Mouse (Mus musculus): ENCODE results near the gene Olfr1321. TPM values are rescaled to one million over a fixed set of nuclear protein-coding genes. Genes with fewer than 3 reads are reported as not detected.

Gene Olfr1321
- not detected in 2 replicates for polyA plus RNA-seq (2014; fragmentation: Nextera tagmentation; extraction: Ambion mirVana)

DNA sequence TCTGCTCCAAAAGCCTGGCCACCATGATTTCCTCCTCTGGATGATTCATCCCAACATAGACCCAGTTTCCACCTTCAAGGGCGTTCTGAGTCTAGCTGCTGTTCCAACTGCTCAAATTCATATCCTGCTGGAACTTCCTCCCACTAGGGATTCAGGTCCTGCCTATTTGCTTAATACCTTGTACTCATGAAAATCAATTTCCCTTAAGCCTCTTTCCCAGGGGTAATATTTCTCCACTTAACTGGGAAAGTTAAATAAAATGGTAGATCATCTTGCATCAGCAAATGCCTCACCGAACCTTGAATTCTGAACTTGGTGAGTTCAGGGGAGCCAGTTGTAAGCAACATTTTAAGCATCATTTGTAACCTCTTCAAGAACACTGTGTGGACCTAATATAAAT lies at the start of gene Olfr1321:
TSS of gene Olfr1321 (minus strand) at position 101 of the 400 bp plus-strand sequence.
- WGBS = 88% methylated on average over 2 of the region's 2 CpGs
- no peak within 1 kb of the TSS for H3K27ac ChIP-seq (ENCODE audit: low read depth, low read length)
- no peaks in the 10 kb centered on the region for H3K36me3 ChIP-seq (ENCODE audit: control insufficient read depth, insufficient read depth, low read length)
- H3K4me1 ChIP-seq (replicated peaks; ENCODE audit: control insufficient read depth, insufficient read depth, low read length) = no peaks in the 10 kb centered on the region
- ATAC-seq (replicated peaks; ENCODE audit: low FRiP score) (no peak), DNase-seq (ENCODE audit: low spot score) (no peak)
- H3K9me3 ChIP-seq (ENCODE audit: control insufficient read depth, low read length) = no peaks in the 10 kb centered on the region
- H3K9ac ChIP-seq (ENCODE audit: low read length) = no peak within 1 kb of the TSS
- no peaks in the 10 kb centered on the region for H3K27me3 ChIP-seq (ENCODE audit: control insufficient read depth, insufficient read depth, low read length)
- no peak within 1 kb of the TSS for H3K4me3 ChIP-seq (ENCODE audit: low read depth, low read length)
- no peak within 1 kb of the TSS for H3K4me2 ChIP-seq (ENCODE audit: low read depth, low read length, severe bottlenecking)

DNA sequence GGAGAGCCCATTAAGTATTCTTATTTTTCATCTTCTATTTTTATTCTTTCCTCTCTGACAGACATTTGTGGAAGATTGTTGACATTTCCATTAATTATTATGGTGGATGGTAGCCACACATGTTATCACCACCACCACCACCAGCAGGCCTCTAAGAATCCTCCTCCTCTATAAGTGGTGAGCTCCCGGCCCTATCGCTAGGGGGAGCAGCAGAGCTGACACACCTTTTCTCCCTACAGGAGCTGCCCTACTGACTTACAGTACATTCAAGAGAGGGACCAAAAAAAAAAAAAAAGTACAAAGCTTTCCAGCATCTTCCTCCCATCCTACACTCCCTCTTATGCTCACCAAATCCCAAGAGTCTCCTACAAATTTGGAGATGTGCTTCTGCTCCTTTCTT lies 36.0 kb upstream of the Olfr1321 start:
- no peaks in the 10 kb centered on the region for H3K9me3 ChIP-seq (ENCODE audit: control insufficient read depth, low read length)
- no peak overlapping the region for H3K4me3 ChIP-seq (ENCODE audit: low read depth, low read length)
- no peaks in the 10 kb centered on the region for H3K36me3 ChIP-seq (ENCODE audit: control insufficient read depth, insufficient read depth, low read length)
- no peak overlapping the region for H3K9ac ChIP-seq (ENCODE audit: low read length)
- DNase-seq (ENCODE audit: low spot score) (no peak), ATAC-seq (replicated peaks; ENCODE audit: low FRiP score) (no peak)
- no peak overlapping the region for H3K4me2 ChIP-seq (ENCODE audit: low read depth, low read length, severe bottlenecking)
- H3K27ac ChIP-seq (ENCODE audit: low read depth, low read length) = no peak overlapping the region
- no peaks in the 10 kb centered on the region for H3K27me3 ChIP-seq (ENCODE audit: control insufficient read depth, insufficient read depth, low read length)
- WGBS = 37% methylated on average over 2 of the region's 2 CpGs
- H3K4me1 ChIP-seq (replicated peaks; ENCODE audit: control insufficient read depth, insufficient read depth, low read length) = no peaks in the 10 kb centered on the region

GRCm38 (mm10) chrX:49745192-49745591 lies 10.3 kb upstream of the Olfr1321 start:
- no peak for ATAC-seq (replicated peaks; ENCODE audit: low FRiP score)

More at GRCm38 (mm10) chrX:49745192-49745591, 10.3 kb upstream of the Olfr1321 start:
- no peaks in the 10 kb centered on the region for H3K9me3 ChIP-seq (ENCODE audit: control insufficient read depth, low read length)
- no peak overlapping the region for H3K4me3 ChIP-seq (ENCODE audit: low read depth, low read length)
- H3K36me3 ChIP-seq (ENCODE audit: control insufficient read depth, insufficient read depth, low read length) = no peaks in the 10 kb centered on the region
- no peaks in the 10 kb centered on the region for H3K27me3 ChIP-seq (ENCODE audit: control insufficient read depth, insufficient read depth, low read length)
- no peak for DNase-seq (ENCODE audit: low spot score)
- H3K4me2 ChIP-seq (ENCODE audit: low read depth, low read length, severe bottlenecking) = no peak overlapping the region
- no peaks in the 10 kb centered on the region for H3K4me1 ChIP-seq (replicated peaks; ENCODE audit: control insufficient read depth, insufficient read depth, low read length)
- 26% methylated on average over 5 of the region's 5 CpGs for WGBS
- H3K9ac ChIP-seq (ENCODE audit: low read length) = no peak overlapping the region
- no peak overlapping the region for H3K27ac ChIP-seq (ENCODE audit: low read depth, low read length)

Other genes starting within 250 kb of the Olfr1321 start
- gene Olfr1320, start 62.7 kb downstream of the Olfr1321 start, polyA plus RNA-seq (2014; fragmentation: Nextera tagmentation; extraction: Ambion mirVana) = not detected in 2 replicates
- gene Igsf1, start 62.7 kb upstream of the Olfr1321 start, polyA plus RNA-seq (2014; fragmentation: Nextera tagmentation; extraction: Ambion mirVana) = 1.2 and 1.7 TPM in 2 replicates
- not detected in 2 replicates for gene Olfr1322, start 156.4 kb upstream of the Olfr1321 start, polyA plus RNA-seq (2014; fragmentation: Nextera tagmentation; extraction: Ambion mirVana)